In the genomic region with DNA sequence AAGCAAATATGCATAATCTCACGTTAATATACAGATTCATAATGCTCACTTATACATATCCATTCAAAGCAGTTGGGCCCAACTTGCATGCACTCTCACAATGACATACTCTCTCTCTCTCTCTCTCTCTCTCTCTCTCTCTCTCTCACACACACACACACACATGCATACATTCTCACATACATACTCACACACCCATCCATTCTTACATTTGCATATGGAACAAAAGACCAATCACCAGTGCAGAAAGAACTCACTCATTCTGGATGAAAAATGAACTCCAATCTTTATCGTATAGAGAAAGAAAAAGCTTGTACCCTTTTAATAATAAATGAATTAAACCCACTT, we compare ENCODE assay signal across 26 mouse cellular contexts. TPM values are rescaled to one million over a fixed set of nuclear protein-coding genes. Genes with fewer than 3 reads are reported as not detected.
"Had no signal": no experiment of that assay in that cellular context is flagged by ENCODE, and none has a peak within 500 bp of the region (broad histone marks: within the 10 kb centered on the region; RNA-seq: fewer than 3 reads in every experiment).

No protein-coding gene starts in this region.

- H3K36me3 ChIP-seq: midbrain, embryonic 10.5 days; midbrain, embryonic 15.5 days; neural tube, embryonic 13.5 days; neural tube, embryonic 15.5 days had no signal

- H3K9me3 ChIP-seq: midbrain, embryonic 15.5 days; neural tube, embryonic 13.5 days; neural tube, embryonic 15.5 days had no signal

- H3K4me1 ChIP-seq: neural tube, embryonic 13.5 days; neural tube, embryonic 15.5 days had no signal

- ATAC-seq: midbrain, embryonic 15.5 days had no signal

- H3K27ac ChIP-seq: liver, embryonic 14.5 days; midbrain, embryonic 15.5 days; neural tube, embryonic 13.5 days; neural tube, embryonic 15.5 days had no signal

- H3K4me3 ChIP-seq: midbrain, embryonic 15.5 days; myocyte; neural tube, embryonic 13.5 days; neural tube, embryonic 15.5 days had no signal

- H3K9ac ChIP-seq: liver, embryonic 14.5 days; lung, embryonic 14.5 days; midbrain, embryonic 15.5 days; neural tube, embryonic 13.5 days; neural tube, embryonic 15.5 days had no signal

- H3K27me3 ChIP-seq: midbrain, embryonic 15.5 days; neural tube, embryonic 13.5 days; neural tube, embryonic 15.5 days had no signal

- DNase-seq: lung, adult 18-20 months; lung, embryonic 14.5 days; lung, postnatal 10 days; lung, postnatal 4 days; right cerebral cortex, adult 18-20 months; right cerebral cortex, postnatal 25 days; right cerebral cortex, postnatal 4 days; spleen, adult 18-20 months; thymus, adult 18-20 months; thymus, postnatal 14 days; thymus, postnatal 36 days had no signal

RNA-seq across cellular contexts. Expression of a gene that starts 47.7 kb away (rescaled TPM):
- total RNA-seq: megakaryocyte, adult 5-6 weeks; megakaryocyte-erythroid progenitor cell, adult 5-6 weeks had no signal
- polyA plus RNA-seq: liver, embryonic 14.5 days; liver, embryonic 16.5 days; lung, embryonic 14.5 days; lung, embryonic 16.5 days; midbrain, embryonic 10.5 days; midbrain, embryonic 15.5 days; myocyte; neural tube, embryonic 11.5 days; neural tube, embryonic 13.5 days; neural tube, embryonic 15.5 days; small intestine, adult 2 months; stomach, embryonic 14.5 days; stomach, embryonic 16.5 days; thymus, postnatal 0 days had no signal
